Mouse (Mus musculus): ENCODE results near the gene Rpap2.

GRCm38 (mm10) chr5:107597301-107598077, at the start of gene Rpap2, which contains the start of gene Glmn:
- TF ChIP-seq FLI1 (IDR thresholded peaks at IDR 0.05; ENCODE audit: low read length) (no peak), GATA1 (IDR thresholded peaks at IDR 0.05; ENCODE audit: borderline replicate concordance, low read length) (no peak)

Data from megakaryocyte, embryonic 14.5 days (primary cell).